Mouse (Mus musculus) left cerebral cortex, postnatal 14 days (tissue): ENCODE measurements at regions not wholly inside any gene's neighbourhood (a gene's known extent, or its start where the extent isn't known, plus 50 kb on each side); places are given as distances from the start of the nearest gene placed in this dataset.

Experiments used
- DNase-seq, 2 experiments: peaks; one replicate each; pipeline ENCODE4 v3.0.0; 2021 to 2022; ENCODE audit warnings: low spot score in 2 of 2, mixed read lengths in 1 of 2
- intact Hi-C: fragments of 180-260 bp; cut with DNase I; formaldehyde crosslinking; loops from one replicate; pipeline ENCODE4 v1.15.1; 2025

DNA sequence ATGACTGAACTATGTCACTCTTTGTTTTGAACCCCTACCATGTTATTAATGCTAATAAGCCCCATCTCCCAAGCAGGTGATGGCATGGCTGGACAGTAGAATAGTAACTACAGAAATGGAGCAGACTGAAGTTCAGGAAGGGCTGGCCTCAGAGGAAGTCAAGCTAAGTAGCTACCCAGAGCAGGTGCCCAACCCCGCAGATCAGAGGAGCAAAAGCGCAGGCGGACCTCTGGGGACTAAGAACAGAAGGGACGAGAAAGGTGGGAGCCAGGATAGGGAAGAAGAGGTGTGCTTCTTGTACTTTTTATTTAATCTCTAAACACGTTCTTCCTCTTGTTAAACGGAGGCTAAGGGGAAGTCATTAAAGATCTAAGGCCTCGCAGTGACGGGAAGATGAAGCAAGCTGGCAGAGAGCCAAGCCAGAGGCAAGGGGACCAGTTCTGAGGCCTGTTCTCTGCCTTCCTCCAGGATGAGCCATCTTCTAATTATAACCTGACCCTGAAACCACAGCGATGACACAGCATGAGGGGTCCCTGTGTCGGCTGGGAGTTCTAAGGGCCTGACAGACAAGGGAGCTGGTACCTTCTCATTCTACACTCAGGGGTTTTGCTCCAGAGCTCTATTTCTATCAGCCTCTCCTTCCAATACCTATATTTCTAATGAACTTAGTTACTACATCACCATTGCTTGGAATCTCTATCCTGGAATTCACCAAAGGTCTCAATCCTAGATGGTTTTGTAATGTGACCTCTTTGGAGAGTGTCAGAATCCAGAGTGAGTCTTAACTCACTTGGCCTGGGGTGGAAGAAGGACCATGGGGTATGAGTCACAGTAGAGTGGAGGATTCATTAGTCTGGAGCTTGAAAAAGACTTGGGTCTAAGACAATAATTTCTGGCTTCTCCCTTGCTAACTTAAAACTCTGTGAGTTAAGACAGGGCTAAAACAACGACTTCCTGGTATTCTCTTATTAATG is 151.1 kb upstream of the Cpeb2 start:
- intact Hi-C loops: no loop called here
- no peak for DNase-seq

GRCm38 (mm10) chr5:43087077-43087476 is 145.9 kb upstream of the Cpeb2 start:
- intact Hi-C loops: no loop called here
- no peak for DNase-seq

GRCm38 (mm10) chr5:43087907-43088387 is 145.0 kb upstream of the Cpeb2 start:
- intact Hi-C loops: no loop called here
- DNase-seq: no peak

DNA sequence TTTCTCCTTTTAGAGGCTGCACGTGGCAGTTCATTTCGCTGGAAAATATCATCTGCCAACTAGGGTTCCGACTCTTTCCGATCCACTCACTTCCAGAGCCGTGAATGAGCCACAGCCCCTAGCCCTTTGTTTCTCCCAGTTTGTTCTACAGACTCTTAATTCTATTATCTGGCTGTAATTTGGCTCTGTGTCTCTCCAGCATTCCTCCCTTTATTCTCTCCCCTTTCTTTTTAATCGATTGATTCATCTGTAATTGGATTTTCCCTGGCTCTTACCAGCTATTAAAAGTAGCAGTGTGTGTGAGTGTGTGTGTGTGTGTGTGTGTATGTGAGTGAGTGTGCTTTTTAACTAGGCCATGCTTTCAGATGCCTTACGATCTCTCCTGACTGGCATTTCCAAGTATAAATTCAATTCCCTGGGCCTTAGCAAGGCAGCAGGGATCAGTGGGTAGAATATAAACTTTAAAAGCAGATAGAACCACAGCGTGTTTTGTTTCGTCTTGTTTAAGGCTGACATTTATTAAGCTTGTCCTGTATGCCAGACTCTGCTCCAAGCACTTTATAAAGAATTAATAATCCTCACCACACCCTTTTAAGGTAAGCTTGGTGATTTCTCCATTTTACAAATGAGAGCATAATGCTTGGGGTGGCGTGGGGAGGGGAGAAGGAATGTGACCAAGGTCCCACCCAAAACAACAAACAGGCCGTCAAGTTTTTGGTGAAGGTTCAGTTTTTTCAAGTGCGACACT is 144.1 kb upstream of the Cpeb2 start:
- intact Hi-C loops: no loop called here
- DNase-seq: no peak

DNA sequence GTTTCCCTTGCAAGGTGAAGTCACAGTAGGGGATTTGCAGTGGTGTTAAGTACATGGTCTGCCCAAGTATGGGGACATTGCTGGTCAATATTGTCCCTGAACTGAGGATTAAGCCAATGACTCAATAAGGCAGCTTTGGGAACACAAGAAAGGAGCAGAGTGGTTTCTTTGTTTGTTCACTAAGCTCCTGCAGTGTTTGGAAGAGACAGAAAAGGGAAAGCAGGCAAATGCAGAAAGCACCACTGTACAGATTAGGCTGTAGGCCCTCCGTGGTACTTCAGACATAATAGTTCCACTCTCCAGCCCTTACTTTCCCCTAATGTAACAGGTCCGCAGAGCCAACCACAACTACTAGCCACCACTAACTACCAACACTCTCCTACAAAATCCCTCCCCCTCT is 143.5 kb upstream of the Cpeb2 start:
- intact Hi-C loops: no loop called here
- no peak for DNase-seq

DNA sequence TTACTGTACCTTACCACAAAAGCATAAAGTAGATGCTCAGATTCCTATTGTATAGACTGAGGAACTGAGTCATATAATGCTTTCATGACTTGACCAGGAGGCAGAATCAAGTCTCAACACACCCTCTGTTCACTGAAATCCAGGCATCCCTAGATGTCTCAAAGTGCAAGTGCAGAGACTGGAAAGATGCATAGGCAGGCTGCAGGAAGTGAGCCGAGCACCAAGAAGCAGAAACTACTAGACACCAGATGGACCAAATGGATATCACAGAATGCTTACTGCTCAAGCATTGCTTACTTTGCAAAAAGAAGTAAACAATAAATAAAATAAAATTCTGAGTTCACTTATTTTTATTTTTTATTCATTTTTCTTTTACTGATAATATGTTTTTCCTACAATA is 143.0 kb upstream of the Cpeb2 start:
- intact Hi-C loops: no loop called here
- no peak for DNase-seq

DNA sequence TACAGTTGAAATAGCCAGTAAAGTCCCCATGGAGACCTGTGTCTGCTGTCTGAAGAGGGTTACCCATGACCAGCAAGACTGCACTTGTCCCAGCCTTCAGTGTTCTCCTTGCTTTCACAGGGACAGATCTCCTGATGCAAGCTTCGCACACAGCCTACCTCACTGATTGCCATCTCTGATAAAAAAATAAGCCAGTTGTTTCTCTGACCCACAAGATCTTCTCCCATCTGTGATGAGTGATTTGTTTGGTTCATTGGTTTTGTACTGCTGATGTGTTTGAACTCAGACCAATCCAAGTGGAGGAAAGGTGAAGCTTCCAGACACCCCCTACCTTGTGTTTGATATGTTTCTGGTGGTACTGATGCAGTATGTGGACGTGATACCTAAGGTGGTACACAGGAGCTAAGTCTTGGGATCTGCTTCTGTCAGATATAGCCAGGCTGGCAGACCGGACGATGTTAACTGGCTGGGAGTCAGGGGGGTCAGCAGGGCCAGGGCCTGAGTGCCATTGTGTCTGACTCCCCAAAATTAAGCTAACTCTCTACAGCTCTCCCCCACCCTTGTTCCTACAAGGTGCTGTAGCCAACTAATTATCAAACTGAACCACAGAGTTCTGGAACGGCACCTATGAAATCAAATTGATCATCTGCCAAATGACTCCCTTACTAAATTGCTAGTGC is 139.2 kb upstream of the Cpeb2 start:
- no peak for DNase-seq
- intact Hi-C loops: no loop called here

GRCm38 (mm10) chr5:43094329-43094898 is 138.6 kb upstream of the Cpeb2 start:
- no peak for DNase-seq
- intact Hi-C loops: no loop called here

- intact Hi-C loops: no loop called here
- no peak for DNase-seq
These were observed 130.9 kb upstream of the Cpeb2 start for GRCm38 (mm10) chr5:43102000-43102459.

DNA sequence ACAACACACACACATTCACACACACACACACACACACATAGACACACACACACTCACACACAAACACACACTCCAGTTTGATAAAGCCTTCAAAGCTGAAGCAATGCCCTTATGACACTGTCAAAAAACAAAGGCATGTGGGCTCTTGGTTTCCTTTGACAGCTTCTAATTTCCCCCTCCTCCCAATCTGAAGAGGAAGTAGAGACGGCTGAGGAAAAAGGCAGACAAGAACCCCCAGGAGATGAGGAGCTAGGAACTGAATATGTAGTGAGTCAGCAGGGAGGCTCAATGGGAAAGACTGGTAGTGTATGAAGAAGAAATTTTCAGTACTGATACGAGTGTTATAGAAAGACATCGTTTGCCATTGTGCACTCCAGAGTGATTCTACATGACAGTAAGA is 130.4 kb upstream of the Cpeb2 start:
- intact Hi-C loops: no loop called here
- no peak for DNase-seq

DNA sequence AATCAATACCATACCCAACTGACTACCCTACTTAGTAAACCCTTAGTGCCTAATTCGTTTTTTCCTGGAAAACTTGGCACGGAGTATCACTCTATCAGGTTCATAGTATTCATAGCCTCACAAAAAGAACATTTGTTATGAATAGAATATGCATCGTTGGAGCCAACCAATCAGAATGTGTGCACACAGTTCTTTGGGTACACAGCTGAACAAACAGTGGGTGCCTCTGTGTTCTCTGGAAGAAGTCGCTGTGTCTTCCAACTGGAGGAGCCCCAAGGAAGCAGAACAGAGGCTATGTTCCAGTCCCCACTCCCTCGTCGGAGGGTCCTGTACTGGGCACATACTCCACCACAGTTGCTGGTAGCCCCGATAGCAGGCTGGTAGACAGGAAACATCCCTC is 129.2 kb upstream of the Cpeb2 start:
- intact Hi-C loops: no loop called here
- peak; percentile 43 to 63 for DNase-seq

DNA sequence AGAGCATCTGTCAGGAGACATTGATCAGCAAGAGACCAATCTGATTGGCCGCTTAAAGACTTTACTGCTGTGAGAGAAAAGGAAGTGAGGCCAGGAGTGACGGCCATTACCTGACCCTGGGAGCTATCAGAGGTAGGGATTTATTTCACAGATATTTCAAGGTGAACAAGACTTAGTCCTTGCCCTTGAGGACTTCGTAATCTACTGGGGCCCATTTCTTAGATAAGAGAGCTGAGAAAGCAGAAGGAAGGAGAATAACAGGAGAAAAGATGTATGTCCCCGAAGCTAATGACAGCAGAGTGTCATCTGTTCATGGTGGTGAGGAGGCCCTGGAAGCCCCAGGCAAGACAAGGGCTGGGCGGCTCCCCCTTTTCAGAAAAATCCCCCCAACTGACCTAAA is 127.4 kb upstream of the Cpeb2 start:
- intact Hi-C loops: no loop called here
- no peak for DNase-seq

DNA sequence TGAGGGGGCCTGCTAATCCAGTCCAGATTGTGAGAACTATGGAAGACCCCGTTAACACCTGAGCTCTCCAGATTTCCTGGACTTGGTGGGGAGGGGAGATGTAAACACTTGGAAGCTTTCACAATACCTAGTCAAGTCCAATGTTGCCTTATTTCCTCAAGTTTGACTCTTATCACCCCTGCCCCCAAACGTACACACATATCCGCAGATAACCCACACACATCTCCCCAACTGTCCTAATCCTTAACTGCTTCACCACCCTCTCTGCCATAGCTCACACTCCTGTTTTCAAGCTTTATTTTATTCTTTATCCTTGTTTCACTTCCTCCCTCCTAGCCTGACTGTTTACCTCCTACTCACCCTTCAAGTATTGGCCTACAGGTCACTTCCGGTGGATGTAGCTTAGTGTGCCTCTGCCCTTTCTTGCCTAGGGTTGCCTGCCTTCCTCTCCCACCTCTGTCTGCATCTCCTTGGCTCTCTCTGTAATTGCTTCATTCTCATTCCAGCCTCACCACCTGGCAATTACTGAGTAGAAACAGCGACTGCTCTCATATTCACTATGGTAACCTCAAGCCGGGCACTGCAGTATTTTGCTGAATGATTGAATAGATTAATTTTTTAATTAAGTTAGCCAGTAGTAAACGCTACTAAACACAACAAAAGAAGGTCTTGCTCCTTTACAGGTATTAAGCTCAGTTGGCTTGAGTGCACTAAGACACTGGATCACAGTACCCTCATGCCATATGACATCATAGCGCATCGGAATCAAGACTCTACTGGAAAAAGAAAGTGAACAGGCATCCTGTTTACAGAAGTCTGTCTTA is 125.3 kb upstream of the Cpeb2 start:
- intact Hi-C loops: no loop called here

DNA sequence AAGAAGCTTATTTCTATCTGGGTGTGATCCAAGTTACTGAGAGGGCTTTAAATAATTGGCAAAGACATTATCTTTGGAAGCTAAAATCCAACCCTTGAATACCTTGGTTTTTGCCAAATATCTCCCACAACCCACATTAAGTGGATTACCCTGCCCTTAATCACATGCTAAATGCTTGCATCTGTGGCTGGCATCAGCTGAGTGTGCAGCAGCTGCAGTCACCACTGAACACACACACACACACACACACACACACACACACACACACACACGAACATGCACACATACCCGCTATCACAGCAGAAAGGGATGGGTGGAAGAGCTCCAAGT is 124.7 kb upstream of the Cpeb2 start:
- DNase-seq: no peak
- intact Hi-C loops: no loop called here

More for the DNA sequence above, 125.3 kb upstream of the Cpeb2 start:
- no peak for DNase-seq

- DNase-seq: no peak
These were observed 122.8 kb upstream of the Cpeb2 start for GRCm38 (mm10) chr5:43110122-43110521.

GRCm38 (mm10) chr5:43111740-43112139 is 121.2 kb upstream of the Cpeb2 start:
- intact Hi-C loops: no loop called here
- no peak for DNase-seq

More at GRCm38 (mm10) chr5:43110122-43110521, 122.8 kb upstream of the Cpeb2 start:
- intact Hi-C loops: no loop called here

DNA sequence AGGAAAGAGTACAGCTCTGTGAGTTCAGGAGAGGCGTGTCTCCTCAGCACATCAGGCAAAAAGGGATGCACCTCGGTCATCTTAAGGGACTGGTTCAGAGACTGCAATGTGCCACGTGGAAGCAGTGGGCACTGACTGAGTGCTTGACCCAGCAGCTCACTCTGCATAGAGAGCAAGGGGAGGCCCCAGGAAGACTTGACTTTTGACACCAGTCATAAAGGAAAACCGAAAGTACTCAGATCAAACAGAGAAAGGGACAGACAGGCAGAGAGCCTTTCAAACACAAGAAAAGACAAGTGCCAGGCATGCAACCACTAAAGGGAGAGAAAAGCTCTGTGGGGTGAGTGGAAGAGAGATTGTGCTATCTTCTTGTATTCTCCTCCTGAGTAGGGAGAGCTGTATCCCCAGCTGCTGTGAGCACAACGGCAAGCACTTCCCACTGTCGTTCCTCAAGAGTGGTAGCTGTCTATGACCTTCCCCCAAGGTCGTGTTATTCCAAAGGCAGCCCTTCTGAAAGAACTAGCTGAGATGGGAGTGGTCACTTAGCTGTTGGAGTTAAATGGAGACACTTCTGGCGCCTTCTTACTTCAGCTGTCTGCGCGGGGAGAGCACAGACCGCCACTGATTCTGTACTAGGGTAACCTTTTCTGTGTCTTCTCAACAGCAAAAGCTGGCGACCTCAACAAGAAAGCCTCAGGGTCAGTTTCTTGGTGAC is 119.4 kb upstream of the Cpeb2 start:
- intact Hi-C loops: no loop called here
- no peak for DNase-seq

DNA sequence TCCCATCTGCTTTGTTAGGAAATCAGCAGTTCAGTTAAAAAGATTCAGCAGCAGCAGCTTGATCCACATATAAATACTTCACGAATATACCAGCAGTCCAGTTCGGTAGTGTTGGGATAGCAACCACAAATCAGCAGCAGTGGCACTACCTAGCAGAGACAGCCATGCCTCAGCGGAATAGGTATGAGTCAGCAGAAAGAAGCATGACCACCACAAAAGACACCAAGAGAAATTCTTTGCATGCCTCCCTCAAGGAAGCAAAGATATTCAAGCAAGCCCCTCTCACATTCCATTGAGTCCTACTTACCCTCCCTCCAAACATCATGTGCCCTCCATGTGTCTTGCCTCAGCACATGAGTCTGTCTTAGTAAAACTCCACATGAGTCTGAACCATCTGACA is 117.5 kb upstream of the Cpeb2 start:
- no peak for DNase-seq
- intact Hi-C loops: no loop called here
